Mouse (Mus musculus) neutrophil, adult 5-6 weeks (primary cell): Measurements from ENCODE around the gene Ubiad1. TPM values are rescaled to one million over a fixed set of nuclear protein-coding genes. Genes with fewer than 3 reads are reported as not detected.

Experiments used
- ATAC-seq: fragments of 151-379, 151-347 bp; 2 replicates; pipeline ENCODE4 v1.8.0; 2017; ENCODE audit warnings: mild to moderate bottlenecking, moderate TSS enrichment; ENCODE audit not compliant: insufficient number of reproducible peaks, poor library complexity, low FRiP score, severe bottlenecking; ENCODE audit errors: extremely low read depth
- total RNA-seq: library from RNA; stranded (forward); fragments of 200-1000 nt; gene quantifications from 2 replicates; pipeline ENCODE4 v1.2.3, GENCODE M21; 2017

Ubiad1 gene
- total RNA-seq, 1 experiment from 2014 or later: 8.3 TPM

- ATAC-seq: no peak
These were observed 27.5 kb downstream of the Ubiad1 start for GRCm38 (mm10) chr4:148417074-148417526.

- ATAC-seq: no peak
These were observed 29.0 kb downstream of the Ubiad1 start for GRCm38 (mm10) chr4:148415575-148415974.

GRCm38 (mm10) chr4:148408256-148408975, 36.2 kb downstream of the Ubiad1 start:
- ATAC-seq: no peak

GRCm38 (mm10) chr4:148405255-148405788, 39.2 kb downstream of the Ubiad1 start:
- no peak for ATAC-seq

GRCm38 (mm10) chr4:148404748-148405147, 39.8 kb downstream of the Ubiad1 start:
- no peak for ATAC-seq

- ATAC-seq: no peak
These were observed 41.2 kb downstream of the Ubiad1 start for GRCm38 (mm10) chr4:148403402-148403801.

- no peak for ATAC-seq
These were observed 45.0 kb downstream of the Ubiad1 start for GRCm38 (mm10) chr4:148399437-148400094.

GRCm38 (mm10) chr4:148397531-148398287, 46.9 kb downstream of the Ubiad1 start:
- no peak for ATAC-seq

GRCm38 (mm10) chr4:148397113-148397512, 47.5 kb downstream of the Ubiad1 start:
- ATAC-seq: no peak

- ATAC-seq: no peak
These were observed 48.7 kb downstream of the Ubiad1 start for GRCm38 (mm10) chr4:148395875-148396274.

GRCm38 (mm10) chr4:148395198-148395597, 49.4 kb downstream of the Ubiad1 start:
- no peak for ATAC-seq

- no peak for ATAC-seq
These were observed 52.8 kb downstream of the Ubiad1 start for GRCm38 (mm10) chr4:148391714-148392310.

GRCm38 (mm10) chr4:148389635-148390034, 54.9 kb downstream of the Ubiad1 start:
- ATAC-seq: no peak

GRCm38 (mm10) chr4:148389047-148389446, 55.5 kb downstream of the Ubiad1 start:
- no peak for ATAC-seq

- ATAC-seq: no peak
These were observed 59.3 kb downstream of the Ubiad1 start for GRCm38 (mm10) chr4:148385269-148385668.
